Mouse (Mus musculus) ovary, adult 18-20 months (tissue): Measurements from ENCODE around the gene Slc15a3.

Experiments
- DNase-seq: peaks from one replicate; pipeline ENCODE4 v3.0.0; 2022; ENCODE audit warnings: low spot score, mixed read lengths

Gene Slc15a3

DNA sequence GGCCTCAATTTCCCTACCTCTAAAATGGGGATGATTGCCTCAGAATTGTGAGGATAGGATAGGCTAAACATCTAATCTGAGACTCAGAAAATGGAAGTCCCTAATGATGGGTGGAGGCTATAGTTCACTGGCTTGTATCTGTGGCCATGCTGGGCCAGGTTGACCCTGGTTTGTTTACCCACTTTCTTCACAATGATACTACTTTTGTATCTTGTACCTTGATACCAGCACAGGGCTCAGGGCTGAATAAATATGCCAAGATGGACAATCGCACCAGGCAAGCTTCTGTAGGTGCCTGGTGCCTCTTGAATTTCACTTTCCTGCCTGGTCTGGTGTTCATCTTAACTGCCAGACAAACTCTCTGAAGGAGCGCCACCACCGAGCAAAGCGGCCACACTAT is 17.0 kb upstream of the Slc15a3 start:
- DNase-seq = no peak

DNA sequence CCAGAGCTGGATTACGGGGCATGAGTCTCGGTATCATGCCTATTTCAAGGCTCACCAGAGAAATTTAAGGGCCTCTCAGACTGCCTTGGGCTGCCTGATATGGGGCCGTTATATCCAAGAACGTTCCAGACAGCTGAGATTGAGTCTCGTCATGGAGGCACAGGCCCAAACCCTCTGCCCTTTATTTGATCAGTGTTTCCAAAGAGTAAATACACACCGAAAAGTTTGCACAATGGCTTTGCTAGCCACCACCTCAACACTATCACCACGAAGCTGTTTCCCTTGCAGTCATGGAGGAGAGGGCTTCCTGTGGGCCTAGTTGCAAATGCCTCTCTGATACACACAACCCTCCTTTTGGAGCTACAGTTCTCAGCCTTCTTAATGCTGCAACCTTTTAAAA is 15.5 kb upstream of the Slc15a3 start:
- DNase-seq = no peak

DNA sequence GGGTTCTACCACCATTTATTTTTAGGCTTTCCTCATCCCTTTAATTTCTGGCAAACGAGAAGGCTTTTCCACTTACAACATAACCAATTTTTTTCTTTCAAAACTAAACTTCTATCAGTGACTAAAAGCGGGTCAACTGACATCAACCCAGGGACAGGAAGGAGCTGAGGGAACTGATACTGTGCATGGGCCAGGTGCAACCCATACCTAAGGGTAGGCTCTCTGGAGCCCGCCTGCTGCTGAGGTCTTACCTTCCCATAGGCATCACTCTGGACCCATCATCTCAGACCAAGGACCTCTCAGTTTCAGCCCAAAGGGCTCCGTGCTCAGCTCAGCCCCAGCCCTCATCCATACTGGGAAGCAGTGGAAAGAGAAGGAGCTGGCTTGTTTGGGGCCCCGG is 11.2 kb upstream of the Slc15a3 start:
- DNase-seq = no peak

DNA sequence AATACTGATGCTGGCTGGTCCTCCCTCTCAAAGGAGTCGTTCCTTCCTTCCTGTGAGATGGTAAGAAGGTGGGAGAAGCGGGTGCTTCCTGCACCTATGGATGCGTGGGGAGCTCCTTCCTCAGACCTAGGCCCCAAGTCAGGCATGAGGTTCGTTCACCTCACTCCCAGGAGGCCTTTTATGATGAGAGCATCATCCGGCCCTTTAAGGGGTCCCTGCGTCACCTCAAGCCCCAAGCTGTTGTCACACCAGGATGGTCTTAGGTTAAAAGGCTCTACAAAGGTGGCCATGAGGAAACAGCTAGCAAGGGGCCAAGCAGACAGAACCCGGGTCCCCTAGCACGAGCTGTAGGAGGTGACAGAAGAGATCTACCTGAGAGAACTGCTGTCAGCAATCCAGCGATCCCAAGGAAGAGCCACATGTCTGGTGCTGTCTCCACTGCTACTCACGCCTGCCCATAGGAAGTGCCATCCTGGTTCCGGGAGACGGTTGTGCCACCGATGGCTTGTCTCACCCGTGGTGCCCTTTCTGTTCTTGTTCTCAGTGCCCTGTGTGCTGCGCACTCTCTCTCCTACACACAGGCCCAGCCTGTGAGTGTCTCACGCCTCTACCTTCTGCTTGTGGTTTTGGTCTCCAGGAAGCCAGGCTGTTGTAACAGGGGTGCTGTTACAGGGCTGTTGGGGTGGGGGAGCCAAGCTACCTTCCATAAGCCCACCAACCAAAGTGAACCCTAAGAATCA is 9.9 kb upstream of the Slc15a3 start, which contains the start of gene Cd6:
Gene Cd6, minus strand, starts transcription at position 623 of the 740 bp plus-strand sequence.
- no peak for DNase-seq

DNA sequence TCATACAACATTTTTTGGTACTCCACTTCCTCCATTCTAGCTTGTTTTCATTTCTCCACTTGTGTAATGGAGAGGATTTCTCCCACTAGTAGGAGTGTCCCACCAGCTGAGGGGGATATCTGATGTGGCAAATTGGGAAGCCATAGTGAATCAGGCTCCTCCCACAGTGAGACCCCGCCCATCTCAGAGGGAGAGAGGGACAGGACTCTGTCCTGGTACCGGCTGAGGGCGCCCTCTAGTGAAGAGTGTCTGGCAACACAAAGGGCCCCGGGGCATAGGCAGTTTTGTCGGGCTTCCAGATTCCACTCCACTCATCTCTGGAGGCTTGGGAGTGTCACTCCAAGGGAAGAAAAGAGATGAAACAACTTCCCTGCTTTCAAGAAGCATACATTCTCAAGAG is 8.1 kb upstream of the Slc15a3 start:
- DNase-seq = peak; percentile 24

DNA sequence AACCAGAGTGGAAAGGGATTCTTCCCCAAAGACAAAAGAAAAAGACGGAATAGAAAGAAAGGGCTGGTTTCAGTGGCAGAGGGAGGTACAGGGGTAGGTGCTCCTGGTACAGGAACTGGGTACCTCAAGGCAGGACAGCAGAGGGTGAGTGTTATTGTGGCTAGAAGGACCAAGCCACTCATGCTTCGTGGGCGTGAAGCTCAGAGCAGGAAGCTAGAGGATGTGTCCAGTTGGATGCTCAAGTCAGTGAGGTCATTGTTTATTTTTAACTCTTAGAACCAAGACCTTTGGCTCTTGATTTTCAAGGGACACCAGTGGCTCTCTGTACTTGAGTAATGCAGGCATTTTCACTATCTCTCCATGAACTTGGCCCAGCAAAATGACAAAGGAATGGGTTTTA is 7.5 kb upstream of the Slc15a3 start:
- DNase-seq = no peak

DNA sequence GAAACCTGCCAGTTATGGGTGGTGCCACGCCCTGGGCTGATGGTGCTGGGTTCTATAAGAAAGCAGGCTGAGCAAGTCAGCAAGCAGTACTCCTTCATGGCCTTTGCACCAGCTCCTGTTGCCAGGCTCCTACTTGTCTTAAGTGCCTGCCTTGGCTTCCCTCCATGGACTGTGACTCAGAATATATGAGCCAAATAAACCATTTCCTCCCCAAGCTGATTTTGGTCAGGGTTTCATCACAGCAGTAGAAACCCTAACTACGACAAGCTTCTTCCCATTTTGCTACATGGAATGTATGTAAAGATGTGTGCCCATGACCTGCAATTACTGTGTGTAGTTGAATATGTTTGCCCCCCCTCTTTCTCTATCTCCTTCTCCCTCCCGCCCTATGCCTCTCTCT is 5.9 kb upstream of the Slc15a3 start:
- DNase-seq = no peak

DNA sequence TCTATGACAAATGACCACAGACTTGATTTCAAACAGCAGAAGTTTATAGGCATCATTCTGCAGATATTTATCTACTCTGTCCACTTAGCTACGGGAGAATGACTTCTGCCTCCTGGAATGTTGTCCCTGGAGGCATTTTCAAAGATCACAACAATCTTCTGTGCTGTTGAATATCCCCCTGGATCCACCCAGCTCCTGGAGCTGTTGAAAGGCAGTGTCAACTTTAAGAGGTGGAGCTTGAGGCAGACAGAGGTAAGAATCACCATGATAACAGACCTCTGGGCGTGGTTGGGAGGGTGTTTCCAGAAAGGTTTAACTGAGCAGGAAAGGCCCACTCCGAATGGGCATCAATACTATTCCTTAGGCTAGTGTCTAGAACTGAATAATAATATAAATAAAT is 3.9 kb upstream of the Slc15a3 start:
- DNase-seq = no peak

DNA sequence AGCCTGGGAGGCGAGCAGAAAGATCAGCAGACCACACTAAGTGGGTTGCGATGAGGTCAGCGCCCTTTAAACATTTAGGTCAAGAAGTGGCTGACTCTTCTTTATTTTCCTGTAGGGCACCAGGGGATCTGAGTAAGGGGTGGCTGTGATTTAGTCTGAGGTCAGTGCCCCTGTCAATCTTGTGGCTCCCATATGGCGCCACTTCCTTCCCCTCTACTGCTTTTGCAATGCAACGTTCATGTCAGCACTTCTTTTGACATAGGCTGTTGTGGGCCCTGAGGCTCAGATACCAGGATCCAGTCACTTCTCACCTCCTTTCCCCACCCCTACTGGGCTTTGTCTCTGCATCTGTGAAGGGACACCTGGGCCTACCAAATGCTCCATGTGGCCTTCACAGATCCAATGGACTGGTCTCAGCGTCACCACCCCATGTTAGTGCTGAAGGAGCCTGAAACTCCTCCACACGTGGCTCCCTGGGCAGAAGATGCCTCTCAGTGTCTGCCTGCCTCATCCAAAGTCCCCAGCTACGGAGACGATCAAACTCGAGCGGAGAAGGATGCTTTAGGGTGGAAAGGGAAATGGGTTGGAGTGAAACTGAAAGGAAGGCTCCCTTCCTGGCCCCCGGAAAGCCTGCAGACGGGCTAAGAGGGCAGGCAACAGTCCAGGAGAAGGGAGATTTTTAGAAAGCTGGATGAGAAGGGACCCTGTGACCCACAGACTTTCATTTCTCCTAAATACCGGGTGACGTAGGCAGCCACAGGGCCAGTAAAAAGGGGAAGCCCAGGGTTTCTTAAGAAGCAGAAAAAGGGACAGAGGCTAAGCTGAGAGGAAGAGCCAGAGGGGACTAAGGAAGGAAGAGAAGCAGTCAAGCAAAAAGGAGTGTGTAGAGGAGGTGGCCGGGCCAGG is 2.4 kb downstream of the Slc15a3 start:
- no peak for DNase-seq

DNA sequence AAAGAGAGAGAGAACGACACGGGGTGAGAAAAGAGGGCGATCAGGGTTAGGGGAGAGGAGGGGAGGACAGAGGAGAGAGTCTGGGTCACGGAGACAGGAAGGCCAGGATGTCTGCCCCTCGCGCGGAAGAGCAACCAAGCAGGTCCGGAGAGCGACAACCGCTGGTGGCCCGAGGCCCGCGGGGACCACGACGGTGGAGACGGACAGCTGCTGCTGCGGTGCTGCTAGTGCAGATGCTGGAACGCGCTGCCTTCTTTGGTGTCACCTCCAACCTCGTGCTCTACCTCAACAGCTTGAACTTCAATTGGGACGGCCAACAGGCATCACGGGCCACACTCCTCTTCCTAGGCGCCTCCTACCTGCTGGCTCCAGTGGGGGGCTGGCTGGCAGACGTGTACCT is 3.4 kb downstream of the Slc15a3 start:
- no peak for DNase-seq

DNA sequence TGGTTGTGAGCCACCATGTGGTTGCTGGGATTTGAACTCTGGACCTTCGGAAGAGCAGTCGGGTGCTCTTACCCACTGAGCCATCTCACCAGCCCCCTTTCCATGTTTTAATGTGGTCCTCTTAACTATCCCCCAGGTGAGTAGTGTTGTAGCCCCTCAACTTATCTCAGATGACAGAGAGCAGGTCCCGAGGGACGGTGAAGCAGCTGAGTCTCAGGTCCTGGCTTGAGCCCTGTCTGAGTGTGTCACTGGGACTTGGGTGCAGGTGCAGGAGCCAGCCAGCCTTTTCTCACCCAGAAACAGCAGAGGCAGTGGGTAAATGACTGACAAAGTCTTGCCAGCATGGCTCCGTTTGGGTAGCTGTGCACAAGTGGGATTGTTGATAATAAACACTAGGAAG is 4.7 kb downstream of the Slc15a3 start:
- DNase-seq = no peak

DNA sequence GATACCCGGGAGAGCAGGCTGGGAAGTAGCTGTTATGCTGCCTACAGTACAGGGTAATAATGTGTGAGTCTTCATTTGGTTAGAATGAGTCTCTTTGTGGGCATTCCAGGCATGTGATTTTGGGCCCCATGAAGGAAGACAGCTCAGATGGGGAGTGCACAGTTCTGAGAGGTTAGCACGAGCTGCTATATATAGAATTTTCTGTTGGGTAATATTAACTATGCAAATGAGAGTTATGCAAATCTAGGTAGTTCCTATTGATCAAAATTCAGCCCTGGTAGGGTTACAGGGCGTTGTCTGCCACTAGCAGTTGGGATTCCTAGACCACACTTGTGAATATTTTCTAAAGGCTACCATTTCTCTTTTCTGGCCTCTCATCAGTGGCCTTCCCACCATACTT is 5.9 kb downstream of the Slc15a3 start:
- no peak for DNase-seq

DNA sequence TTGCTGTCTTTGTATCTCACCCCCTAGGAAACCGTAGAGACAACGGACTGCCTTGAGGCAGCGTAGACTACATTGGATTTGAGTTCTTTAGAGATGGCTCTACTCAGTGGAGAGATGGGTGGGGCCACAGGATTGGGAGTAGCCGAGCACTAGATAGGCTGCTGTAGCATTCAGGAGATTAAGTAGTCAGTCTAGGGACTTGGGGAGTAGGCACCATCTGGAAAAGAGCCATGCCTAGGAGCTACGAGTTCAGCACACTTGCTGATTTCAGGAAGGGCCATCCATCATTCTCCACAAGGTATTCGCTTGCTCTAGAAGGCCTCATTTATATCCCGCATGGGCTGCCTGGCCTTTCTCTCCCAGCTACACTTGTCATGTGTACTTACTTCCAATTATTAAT is 6.6 kb downstream of the Slc15a3 start:
- DNase-seq = no peak

DNA sequence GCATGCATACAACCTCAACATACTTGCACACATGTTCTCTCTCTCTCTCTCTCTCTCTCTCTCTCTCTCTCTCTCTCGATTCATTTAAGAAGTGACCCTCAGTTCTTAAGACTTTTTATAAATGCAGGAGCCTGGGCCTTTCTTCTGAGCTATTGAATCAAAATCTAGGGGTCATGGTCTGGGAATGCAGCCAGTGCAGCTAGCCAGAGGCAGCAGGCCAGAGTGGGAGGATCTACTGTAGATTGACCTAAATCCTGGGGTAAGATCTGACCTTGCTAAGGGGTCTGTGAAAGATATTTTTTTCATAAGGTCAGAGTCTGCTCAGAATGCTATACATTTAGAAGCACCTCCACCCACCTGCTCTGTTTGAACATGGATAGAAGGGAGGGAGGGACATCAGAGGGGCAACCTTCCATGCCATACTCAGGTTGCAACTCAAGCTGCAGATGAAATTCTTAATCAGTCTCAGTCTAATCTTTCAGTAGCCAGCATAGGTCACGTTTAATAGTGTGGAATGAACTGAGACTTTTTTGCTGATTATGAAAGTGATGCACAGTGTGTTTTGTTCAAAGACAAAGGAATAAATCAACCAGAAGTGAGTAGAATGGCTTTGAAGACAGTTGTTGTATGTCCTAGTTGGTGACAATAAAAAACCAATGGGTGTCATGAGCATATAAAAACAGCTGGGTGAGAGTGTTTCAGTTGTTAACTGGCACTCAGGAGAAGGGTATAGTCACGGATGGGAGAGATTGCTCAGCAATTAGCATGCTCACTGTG is 8.0 kb downstream of the Slc15a3 start:
- DNase-seq = peak; percentile 51

DNA sequence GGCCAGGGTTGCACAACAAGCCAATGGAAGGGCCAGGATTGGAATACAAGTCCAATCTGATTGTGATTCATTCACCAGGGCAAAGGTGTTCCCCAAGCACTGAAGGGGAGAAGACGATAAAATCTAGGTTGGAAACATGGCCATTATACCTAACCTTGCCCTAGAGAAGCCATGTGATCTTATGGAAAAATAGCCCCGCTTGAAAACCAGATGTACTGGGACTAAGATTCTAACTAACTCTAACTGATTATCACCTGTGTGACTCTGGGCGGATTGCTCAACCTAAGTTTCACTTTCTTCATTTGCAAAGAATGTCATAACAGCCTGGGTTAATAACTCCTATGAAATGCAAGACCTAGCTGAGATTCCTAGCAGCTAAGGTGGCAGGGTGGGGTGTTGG is 15.9 kb downstream of the Slc15a3 start:
- DNase-seq = no peak

DNA sequence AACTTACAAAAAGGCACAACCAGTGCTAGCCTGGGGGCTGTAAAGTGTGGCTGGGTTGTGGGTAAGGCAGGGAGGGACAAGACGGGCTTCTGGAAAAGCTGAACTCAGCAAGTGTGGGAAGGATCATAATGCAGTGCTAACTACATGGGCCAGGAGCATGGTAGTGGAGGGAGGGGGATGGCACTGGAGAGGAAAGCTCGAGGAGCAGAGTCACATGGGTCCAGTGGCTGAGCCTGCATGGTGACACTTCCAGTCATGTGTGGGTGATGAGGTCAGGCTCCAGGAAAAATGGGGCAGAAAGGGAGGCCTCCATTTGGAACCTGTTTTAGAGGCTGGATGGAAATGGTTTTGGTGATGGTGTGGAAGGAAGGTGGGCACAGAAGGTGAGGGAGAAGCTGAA is 17.0 kb downstream of the Slc15a3 start:
- no peak for DNase-seq

DNA sequence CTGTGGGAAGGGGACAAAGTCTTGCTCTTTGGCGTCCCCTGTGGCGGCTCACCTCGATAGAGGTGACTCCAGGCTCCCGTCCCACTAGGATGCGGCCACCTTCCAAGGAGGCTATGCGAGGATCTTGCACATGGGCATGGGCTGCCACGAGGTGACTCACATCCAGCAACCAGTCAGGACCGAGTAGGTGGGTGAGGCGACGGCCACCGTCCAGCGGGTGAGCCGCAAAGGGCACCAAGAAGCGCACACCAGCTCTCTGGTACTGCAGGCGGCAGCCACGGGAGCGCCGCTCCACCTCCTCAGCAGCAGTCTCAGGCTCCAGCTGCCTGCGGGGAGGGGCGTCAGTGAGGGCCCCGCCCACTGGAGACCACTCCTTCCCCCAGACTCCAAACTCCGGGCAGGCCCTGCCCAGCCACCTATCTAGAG is 20.6 kb downstream of the Slc15a3 start:
- no peak for DNase-seq

DNA sequence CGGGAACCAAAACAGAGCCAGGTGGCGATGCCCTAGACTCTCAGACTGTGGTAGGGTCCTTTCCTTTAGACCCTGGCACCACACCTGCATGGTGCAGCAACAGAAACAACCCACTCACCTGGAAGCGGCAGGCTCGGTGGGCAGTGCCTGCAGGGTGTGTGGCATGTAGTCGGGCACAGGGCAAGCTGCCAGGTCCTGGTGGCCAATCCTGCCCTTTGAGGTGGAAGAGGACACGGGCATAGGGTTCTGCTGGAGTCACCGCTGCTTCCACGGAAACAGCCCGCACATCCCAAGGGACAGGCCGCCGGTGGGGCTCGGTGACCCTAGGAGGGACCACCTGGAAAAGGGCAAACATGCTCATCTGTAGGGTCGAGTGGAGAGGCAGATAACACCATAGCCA is 26.8 kb downstream of the Slc15a3 start:
- DNase-seq = no peak

DNA sequence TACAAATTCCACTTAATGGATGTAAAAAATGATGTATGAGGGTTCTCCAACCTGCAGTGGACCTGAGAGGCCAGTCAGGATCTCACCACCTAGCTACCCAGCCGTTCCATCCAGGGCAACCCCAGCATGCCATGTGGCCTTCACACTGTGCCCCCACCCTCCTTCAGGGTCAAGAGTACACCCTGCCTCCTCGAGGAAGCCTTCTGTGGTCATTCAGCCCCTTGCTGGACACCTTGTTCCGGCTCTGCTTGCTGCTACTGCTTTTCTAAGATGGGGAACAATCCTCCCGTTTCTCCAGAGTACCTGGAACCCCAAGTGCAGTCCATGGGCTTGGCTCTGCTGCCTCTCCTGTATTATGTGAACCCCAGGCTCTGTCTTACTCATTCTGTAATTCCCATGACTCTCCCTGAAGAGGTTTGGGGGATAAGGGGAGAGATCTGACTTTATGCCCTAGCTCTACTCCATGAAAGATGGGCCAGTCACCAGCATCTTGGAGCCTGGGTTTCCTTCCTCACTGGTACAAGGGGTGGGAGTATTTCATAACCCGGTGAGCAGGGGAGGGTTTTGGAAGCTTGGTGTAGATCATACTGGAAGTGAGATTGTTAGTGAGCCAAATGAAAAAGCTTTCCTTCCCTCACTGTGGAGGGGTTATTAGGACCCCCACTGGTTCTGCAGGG is 28.6 kb downstream of the Slc15a3 start:
- no peak for DNase-seq

DNA sequence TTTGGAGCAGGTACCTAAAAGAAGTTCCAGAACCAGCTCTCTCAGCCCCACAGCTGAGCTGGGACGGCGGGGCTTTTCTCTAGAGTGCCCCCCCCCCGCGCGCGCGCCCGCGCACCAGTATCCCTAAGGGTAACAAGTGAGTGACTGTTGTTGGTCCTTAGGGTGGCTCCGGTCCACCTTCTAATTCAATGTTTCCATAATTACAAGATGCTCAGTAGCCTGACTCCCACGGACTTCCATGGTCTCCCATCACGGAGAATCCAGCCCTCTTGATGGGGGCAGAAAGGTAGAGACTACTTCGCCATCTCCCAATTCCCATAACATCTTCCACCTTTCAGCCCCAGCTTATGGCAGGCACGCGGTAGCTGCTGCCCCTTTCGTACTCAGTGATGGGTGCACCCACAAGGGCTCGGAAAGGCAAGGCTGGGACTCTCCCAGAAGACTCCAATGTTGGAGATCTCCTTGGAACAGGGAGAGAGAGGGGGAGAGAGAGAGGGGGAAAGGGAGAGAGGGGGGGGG is 29.2 kb downstream of the Slc15a3 start:
- no peak for DNase-seq

DNA sequence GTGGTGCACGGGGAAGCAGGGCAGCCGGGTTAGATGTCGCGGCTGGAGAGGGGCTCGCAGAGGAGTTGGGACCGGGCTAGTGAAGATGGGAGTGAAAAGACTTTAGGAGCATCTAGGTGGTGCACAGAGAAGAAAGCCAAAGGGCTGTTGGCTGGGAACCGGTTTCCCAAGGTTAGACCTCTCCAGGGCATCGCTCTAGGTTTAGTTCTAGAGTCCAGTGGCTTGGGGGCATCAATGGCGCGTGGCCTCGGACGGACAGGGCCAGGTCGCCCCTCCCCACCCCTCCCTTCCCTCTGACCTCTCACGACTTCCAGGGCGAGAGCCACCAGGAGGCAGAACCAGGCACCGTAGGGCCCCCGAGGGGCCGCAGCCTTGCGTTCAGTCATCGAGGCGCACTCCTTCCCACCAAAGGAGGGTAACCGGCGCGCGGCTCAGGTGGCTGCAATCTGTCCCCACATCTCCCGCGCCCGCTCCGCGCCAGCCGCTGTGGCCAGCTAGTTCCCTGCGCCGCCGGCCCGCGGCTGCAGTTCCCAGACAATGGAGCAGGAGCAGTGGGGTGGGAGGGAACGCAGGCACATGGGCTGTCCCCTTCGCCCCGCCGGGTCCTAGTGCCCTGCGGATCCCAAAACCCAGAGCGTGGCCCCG is 29.8 kb downstream of the Slc15a3 start:
- peak; percentile 62 for DNase-seq
